Mouse (Mus musculus): ENCODE results near the gene Pcsk2.

Gene Pcsk2

DNA sequence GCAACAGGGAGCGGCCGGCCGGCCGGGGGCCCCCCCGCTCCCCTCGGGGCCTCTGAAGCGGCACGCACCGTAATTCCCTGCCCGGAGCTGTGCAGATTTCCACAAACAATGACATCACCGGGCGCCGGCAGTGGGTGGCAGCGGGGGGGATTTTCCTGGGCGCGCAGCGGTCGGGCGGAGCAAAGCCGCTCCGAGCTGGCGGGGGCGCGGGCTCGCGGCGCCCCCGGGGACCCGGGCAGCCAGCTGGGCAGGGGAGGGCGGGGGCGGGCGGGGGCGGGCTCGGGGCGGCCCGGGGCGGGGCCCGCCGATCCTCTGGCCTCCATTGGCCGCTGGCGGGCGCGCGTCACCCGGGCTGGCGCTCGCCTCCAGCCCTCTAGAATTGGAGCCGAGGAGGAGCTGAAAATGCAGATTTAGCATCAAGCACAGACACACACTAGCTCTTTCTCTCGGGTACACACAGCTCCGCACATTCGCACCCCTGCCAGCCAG lies at the start of gene Pcsk2:
TSS of gene Pcsk2 (plus strand) at position 399 of the 489 bp plus-strand sequence.
- peak; percentile 90 to 91 for DNase-seq

DNA sequence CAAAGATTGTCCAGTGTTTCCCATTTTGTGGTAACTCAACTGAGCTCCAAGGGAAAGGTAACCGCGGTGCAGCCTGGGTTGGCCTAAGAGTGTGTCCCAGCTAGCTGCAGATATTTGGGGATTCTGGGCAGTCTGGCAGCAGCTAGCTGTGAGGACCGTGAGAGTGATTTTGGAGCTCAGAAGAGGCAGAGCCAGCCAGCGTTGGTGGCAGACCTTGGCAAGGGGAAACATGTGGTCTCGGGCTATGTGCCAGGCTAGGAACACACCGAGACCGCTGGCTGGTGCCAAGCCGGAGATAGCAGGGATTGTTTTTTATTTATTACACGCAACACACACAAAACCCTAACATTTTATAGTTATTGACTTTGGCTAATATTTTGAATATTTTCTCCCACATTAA lies 45.1 kb upstream of the Pcsk2 start:
- DNase-seq, result peak; percentile 50 to 54

GRCm38 (mm10) chr2:143501760-143502159 lies 44.2 kb upstream of the Pcsk2 start:
- DNase-seq, result no peak

DNA sequence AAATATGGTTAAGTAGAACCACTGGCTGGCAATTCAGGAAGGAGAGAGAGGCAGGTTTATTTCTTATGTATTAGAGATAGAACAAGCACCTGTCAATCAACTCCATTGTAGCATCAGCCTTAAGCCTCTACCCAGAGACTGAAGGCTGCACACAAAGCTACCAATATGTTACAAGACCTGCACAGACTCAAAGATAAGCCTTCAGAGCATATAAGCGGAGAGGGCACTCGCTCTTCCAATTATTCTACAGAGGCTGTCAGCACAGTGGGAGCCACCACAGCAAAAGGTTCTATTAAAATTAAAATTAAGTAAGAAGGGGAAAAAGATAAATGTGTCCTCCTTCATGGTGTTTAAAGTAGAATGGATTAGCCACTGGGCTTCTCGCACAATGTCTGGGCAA lies 43.8 kb upstream of the Pcsk2 start:
- DNase-seq, result no peak

GRCm38 (mm10) chr2:143536485-143536884 lies 9.5 kb upstream of the Pcsk2 start:
- no peak for DNase-seq

- peak; percentile 52 to 66 for DNase-seq
Measured at GRCm38 (mm10) chr2:143545299-143545751, 631 bp upstream of the Pcsk2 start.

DNA sequence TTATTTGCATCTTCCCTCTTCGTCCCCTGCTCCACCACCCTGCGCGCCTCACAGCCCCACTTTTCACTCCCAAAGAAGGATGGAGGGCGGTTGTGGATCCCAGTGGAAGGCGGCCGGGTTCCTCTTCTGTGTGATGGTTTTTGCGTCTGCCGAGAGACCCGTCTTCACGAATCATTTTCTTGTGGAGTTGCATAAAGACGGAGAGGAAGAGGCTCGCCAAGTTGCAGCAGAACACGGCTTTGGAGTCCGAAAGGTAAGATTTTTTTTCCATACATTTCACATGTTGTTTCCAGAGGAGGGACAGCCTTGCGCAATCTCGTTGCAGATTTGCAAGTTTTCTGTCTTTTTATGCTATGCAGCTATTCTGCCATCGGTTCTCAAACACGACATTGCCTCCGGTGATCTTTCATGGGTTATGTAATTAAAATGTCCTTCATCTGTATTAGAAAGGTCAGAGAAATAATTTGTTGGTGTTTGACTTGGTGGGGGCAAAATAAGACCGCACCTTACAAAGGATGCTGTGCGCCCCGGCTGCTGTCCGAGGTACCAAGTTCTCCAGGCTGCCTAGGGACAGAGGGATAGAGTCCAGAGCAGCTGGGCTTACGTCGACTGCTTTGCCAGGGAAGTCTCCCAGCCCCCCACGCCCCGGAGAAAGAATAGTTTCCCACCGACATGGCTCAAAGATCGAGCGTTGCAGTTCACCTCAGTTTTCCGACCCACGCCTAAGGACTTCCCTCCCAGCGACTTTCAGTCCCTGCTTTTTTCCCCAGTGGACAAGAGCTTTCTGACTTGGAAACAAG lies 656 bp downstream of the Pcsk2 start:
- peak; percentile 39 to 58 for DNase-seq

- peak; percentile 55 to 62 for DNase-seq
Measured at GRCm38 (mm10) chr2:143547251-143548090, 1.5 kb downstream of the Pcsk2 start.

DNA sequence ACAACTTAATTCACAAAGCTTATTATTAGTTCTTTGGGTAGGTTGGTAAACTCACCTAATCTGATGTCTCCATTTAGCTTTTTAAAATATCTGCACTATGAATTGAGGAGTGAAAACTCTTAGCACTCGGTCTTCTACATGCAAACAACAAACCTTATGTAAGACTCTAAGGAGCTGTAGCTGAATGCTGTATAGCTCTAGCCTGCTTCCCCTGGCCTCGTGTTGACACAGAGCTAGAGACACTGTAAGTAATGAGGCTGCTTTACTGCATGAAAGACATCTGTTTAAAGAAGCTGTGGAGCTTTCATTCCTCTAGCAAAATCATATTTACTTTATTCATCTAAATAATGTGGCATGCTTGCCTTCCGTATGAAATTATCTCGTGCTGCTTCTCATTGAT lies 14.4 kb downstream of the Pcsk2 start:
- no peak for DNase-seq

GRCm38 (mm10) chr2:143565062-143565461 lies 19.1 kb downstream of the Pcsk2 start:
- no peak for DNase-seq

DNA sequence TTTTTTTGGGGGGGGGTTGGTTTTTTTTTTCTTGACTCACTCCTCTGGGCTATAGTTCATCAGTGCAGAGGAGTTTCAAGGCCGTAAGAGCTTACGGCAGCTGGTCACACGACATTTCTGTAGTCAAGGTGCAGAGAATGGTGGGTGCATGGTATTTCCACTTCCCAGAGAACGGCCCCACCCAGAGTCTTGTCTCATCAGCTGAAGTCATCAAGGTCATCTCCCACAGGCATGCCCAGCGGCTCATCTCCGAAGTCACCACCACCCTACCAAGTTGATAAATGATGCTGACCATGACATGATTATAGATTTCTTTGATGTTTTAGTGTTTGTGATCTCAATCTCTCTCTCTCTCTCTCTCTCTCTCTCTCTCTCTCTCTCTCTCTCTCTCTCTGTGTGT lies 20.0 kb downstream of the Pcsk2 start:
- DNase-seq, result no peak

DNA sequence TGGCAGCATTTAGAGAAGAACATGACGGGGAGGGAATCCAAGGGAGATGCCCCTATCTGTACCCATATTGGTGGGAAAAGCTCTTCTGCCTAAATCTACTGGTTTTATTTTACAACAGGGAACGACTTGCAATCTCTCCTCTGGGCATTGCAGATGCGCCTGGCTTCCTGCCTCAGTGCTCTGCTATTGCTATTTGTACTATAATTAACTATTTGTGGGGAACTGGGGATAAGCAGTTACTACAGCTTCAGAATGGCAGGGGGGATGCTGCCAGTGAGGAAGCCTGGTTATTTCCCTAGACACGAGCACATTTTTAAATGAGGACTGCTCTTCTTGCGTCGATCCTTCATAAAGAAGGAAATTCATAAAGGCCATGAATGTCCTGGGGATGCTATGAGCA lies 39.4 kb downstream of the Pcsk2 start:
- no peak for DNase-seq

DNA sequence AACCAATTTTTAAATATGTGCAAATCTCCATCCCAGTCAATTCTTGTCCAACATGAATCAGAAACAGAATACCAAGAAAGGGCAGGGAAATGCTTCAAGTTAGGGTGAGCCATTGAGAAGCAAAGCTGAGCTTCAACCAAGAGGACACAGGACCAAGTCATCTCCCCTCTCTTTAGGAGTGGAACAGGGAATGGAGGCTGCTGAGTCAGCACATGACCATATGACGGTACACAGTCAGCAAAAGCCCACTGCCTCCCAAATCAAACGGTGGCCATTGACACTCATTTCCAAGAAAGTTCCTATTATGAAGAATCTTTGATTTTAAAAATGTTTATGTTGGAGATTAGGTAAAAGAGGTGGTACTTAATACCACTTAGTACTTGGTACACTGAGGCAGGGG lies 44.4 kb downstream of the Pcsk2 start:
- no peak for DNase-seq

- no peak for DNase-seq
Measured at GRCm38 (mm10) chr2:143603071-143603470, 57.1 kb downstream of the Pcsk2 start.

- no peak for DNase-seq
Measured at GRCm38 (mm10) chr2:143603871-143604512, 58.0 kb downstream of the Pcsk2 start.

DNA sequence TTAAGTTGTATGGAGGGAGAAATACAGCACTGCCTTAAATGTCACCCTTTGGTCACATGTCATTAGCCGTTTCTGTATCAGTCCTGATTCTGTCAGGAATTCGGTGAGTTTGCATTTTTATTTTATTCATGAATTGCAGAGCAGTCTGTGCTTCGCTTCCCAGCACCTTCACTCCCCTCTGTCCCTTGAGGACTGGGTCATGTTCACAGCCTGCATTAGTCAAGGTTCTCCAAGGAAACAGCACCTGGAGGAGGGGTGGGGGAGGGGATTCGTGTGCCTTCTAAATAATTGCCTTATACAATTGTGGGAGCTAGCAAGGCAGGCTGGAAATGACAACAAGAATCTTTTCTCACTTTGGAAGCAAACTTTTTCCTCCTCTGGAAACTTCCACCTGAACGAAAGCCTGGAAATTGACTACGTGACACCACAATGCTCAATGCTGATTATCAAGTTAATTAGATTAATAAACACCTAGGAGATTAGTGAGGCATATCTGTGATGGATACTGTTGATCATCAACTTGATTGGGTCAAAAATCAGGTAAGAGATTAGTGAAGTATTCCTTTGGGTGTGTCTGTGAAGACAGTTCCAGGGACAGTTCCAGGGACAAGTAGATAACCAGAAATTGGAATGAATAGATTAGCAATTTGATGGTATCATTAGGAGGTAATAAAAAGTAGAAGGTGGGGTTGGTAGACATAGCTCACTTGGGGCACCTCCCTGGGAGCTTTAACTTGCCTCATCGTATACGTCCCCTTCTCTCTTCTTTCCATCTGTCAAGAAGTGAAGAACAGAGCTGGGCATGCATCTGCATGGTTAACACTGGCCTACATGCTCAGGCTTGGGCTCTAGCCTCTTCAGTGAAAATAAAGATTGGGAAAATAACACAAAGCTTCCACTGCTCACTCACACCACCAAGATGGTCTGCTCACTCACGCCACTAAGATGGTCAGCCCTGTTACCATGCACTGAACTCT lies 64.7 kb downstream of the Pcsk2 start:
- no peak for DNase-seq

GRCm38 (mm10) chr2:143613466-143613865 lies 67.5 kb downstream of the Pcsk2 start:
- no peak for DNase-seq

GRCm38 (mm10) chr2:143614775-143615174 lies 68.8 kb downstream of the Pcsk2 start:
- no peak for DNase-seq

DNA sequence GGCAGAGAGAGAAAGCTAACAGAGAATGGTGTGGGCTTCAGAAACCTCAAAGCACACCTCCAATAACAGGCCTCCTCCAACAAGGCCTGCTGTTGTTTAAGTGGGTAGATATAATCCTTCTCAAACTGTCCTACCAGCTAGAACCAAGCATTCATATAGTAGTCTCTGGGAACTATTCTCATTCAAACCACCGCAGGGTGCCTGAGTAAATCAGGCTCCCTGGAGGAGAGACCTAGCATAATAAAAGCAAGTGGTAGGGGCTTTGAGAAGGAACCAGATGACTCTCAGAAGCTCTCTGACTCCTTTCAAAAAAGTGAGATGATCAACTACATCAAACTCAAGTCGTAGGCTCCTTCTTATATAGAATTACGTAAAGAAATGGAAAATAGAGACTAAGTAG lies 75.0 kb downstream of the Pcsk2 start:
- no peak for DNase-seq

DNA sequence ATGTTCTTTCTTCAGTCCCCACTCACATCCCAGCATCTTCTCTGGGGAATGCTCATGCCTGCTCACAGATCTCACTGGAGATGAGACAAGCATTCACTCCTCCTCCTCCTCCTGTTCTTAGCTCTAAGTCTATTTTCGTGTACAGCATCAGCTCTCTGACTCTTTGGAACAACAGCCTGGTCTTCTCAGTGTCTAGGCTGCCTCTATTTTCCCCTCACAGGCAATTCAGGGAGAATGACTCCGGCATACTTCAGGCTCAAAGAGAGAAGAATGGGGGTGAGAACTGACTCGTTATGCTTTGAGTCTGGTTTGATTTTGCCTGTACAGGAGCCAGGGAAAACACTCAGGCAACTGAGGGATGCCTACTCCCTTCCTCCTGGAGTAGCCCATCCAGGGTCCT lies 78.0 kb downstream of the Pcsk2 start:
- no peak for DNase-seq

GRCm38 (mm10) chr2:143643305-143643704 lies 97.3 kb downstream of the Pcsk2 start:
- DNase-seq, result no peak

DNA sequence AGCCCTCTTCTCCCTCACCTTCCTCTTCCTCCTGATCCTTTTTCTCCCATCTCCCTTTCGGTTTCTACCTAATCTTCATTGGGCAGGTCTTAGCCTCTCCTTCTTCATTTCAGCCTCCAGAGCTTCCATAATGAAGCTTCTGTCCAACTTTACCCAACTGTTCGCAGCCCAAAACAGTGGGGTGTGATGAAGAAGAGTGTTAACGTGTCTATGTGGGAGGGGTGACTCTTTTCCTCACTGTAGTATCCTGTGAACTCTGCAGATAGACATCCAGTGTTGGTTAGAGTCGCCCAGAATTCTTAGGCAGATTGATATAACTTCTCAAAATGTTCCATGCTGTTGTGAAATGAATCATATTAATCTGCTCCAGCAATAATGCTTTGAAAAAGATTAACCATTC lies 98.4 kb downstream of the Pcsk2 start:
- no peak for DNase-seq
